In the genomic region with DNA sequence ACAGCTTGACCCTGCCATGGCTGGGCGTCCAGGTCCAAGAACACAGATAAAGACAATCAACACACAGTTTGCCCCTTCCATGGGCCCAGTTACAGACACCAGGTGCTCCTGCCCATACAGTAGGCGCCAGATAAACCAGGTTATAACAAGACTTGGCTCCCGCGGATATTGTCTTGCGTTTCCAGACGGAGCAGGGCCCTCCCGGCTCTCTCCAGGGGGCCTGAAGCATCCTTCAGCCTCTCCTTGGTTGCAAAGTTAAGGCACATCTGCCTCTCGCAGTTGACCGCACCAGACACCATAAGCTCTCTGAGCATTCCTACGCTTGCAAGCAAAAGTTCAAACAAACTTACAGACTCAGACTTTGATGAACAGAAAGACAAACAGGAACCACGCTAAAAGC, we compare ENCODE assay signal across 29 mouse cellular contexts. TPM values are rescaled to one million over a fixed set of nuclear protein-coding genes. Genes with fewer than 3 reads are reported as not detected.
DNase-seq lines count a peak whose midpoint lies in the region; ATAC-seq and TF ChIP-seq lines count a peak whose summit lies in the region.
"Had no signal": no experiment of that assay in that cellular context is flagged by ENCODE, and none has a peak within 500 bp of the region (broad histone marks: within the 10 kb centered on the region; RNA-seq: fewer than 3 reads in every experiment).

No protein-coding gene starts in this region.

- H3K4me1 ChIP-seq in liver, adult 2 months (ENCODE audit: control insufficient read depth, insufficient read depth, low read length), result peaks cover 17% of the 10 kb centered on the region
- H3K4me1 ChIP-seq in liver, embryonic 11.5 days (replicated peaks; ENCODE audit: control insufficient read depth, insufficient read depth, low read length), result no peaks in the 10 kb centered on the region
- H3K4me1 ChIP-seq: embryonic facial prominence, embryonic 13.5 days; embryonic facial prominence, embryonic 15.5 days; forebrain, embryonic 10.5 days; forebrain, embryonic 12.5 days had no signal

- H3K36me3 ChIP-seq in liver, adult 2 months (ENCODE audit: control insufficient read depth, insufficient read depth, low read length), result peaks cover 43% of the 10 kb centered on the region
- H3K36me3 ChIP-seq in liver, embryonic 11.5 days (ENCODE audit: control insufficient read depth, insufficient read depth, low read length), result peaks cover 2% of the 10 kb centered on the region; the same call in 1 of the 2 replicates

- H3K9me3 ChIP-seq in liver, embryonic 11.5 days (ENCODE audit: control insufficient read depth, low read length), result no peaks in the 10 kb centered on the region
- H3K9me3 ChIP-seq: embryonic facial prominence, embryonic 15.5 days had no signal

- no peak overlapping the region for H3K4me3 ChIP-seq in liver, adult 2 months (ENCODE audit: insufficient read depth, low read depth, low read length)
- no peak overlapping the region for H3K4me3 ChIP-seq in liver, embryonic 11.5 days (ENCODE audit: low read depth, low read length)
- H3K4me3 ChIP-seq: embryonic facial prominence, embryonic 13.5 days; embryonic facial prominence, embryonic 15.5 days; erythroblast, embryonic 14.5 days; forebrain, embryonic 10.5 days; forebrain, embryonic 12.5 days had no signal

- peak; percentile 66 for DNase-seq in heart, adult 11 months
- no peak for DNase-seq in heart, postnatal 36 days
- no peak for DNase-seq in liver, adult 2 months (ENCODE audit: extremely low read depth, low read depth, low spot score)
- no peak for DNase-seq in liver, embryonic 11.5 days (ENCODE audit: low spot score)
- peak; percentile 61 for DNase-seq in ZHBTc4 (ENCODE audit: low read depth, low spot score)
- DNase-seq in left cerebral cortex, postnatal 4 days, result no peak
- DNase-seq: adrenal gland, adult 2 months; adrenal gland, postnatal 10 days; adrenal gland, postnatal 25 days; B cell, adult 2 months; cerebellum, adult 11 months; cerebellum, adult 18-20 months; cerebellum, adult 8-10 months; cerebellum, adult 9-11 months; cerebellum, postnatal 14 days; cerebellum, postnatal 36 days; embryo, embryonic 11 days had no signal

- no peak overlapping the region for H3K4me2 ChIP-seq in liver, embryonic 11.5 days
- H3K4me2 ChIP-seq: embryonic facial prominence, embryonic 13.5 days; embryonic facial prominence, embryonic 15.5 days; forebrain, embryonic 12.5 days had no signal

- intact Hi-C loops in heart, postnatal 36 days (cut with DNase I), result no loop called here
- intact Hi-C loops in left cerebral cortex, postnatal 4 days (cut with DNase I), result no loop called here

- ATAC-seq in liver, embryonic 11.5 days (replicated peaks; ENCODE audit: low FRiP score), result no peak
- ATAC-seq: CD4-positive, CD25-positive, alpha-beta regulatory T cell, adult 4 months; forebrain, embryonic 14.5 days; forebrain, embryonic 16.5 days had no signal

- 86% methylated on average over 11 of the region's 11 CpGs for WGBS in liver, adult 2 months
- 83% methylated on average over 11 of the region's 11 CpGs for WGBS in liver, embryonic 11.5 days

- H3K27me3 ChIP-seq in liver, adult 2 months (ENCODE audit: control insufficient read depth, insufficient read depth, low read length), result no peaks in the 10 kb centered on the region
- no peaks in the 10 kb centered on the region for H3K27me3 ChIP-seq in liver, embryonic 11.5 days (replicated peaks; ENCODE audit: control insufficient read depth, insufficient read depth, low read length)
- H3K27me3 ChIP-seq: CH12.LX; embryonic facial prominence, embryonic 13.5 days; embryonic facial prominence, embryonic 15.5 days; forebrain, embryonic 12.5 days had no signal

- TF ChIP-seq POLR2A in liver, adult 2 months (IDR thresholded peaks at IDR 0.05; ENCODE audit: extremely low read depth, insufficient read depth, low read length), result no peak

- H3K27ac ChIP-seq in liver, adult 2 months (replicated peaks; ENCODE audit: insufficient read depth, low read depth, low read length), result peak overlapping the region; percentile 33
- H3K27ac ChIP-seq in liver, embryonic 11.5 days (ENCODE audit: low read depth, low read length), result no peak overlapping the region
- H3K27ac ChIP-seq: embryonic facial prominence, embryonic 13.5 days; embryonic facial prominence, embryonic 15.5 days; forebrain, embryonic 10.5 days; forebrain, embryonic 12.5 days had no signal

- H3K9ac ChIP-seq in liver, adult 2 months (ENCODE audit: low read depth, low read length), result no peak overlapping the region
- H3K9ac ChIP-seq in liver, embryonic 11.5 days (ENCODE audit: low read depth, low read length), result no peak overlapping the region
- H3K9ac ChIP-seq: embryonic facial prominence, embryonic 13.5 days; embryonic facial prominence, embryonic 15.5 days; forebrain, embryonic 12.5 days had no signal

- TF ChIP-seq CTCF in liver, adult 2 months (IDR thresholded peaks at IDR 0.05; ENCODE audit: low read depth, low read length), result no peak

- H3K79me2 ChIP-seq in liver, adult 2 months (ENCODE audit: control insufficient read depth, insufficient read depth, low read length), result no peaks in the 10 kb centered on the region

RNA-seq across cellular contexts. Expression of gene Phyh, which starts 22.0 kb away (rescaled TPM):
- 100 to 1,000 TPM; 763 to 822 TPM for total RNA-seq in heart, postnatal 36 days (2021)
- total RNA-seq in liver, adult 2 months (2014; rRNA removed), result 1,236 and 1,280 TPM in 2 replicates
- polyA plus RNA-seq in liver, adult 2 months (2012; rRNA removed), result 856 and 1,051 TPM in 2 replicates
- 42.1 and 45.1 TPM in 2 replicates for polyA plus RNA-seq in liver, embryonic 11.5 days (2014; fragmentation: Nextera tagmentation; extraction: Ambion mirVana)
- total RNA-seq in left cerebral cortex, postnatal 4 days (2021), result 10 to 100 TPM; 43.3 to 44.8 TPM
- total RNA-seq: MEL had no signal

RNA-seq across cellular contexts. Expression of gene Ucma, which starts 35.1 kb away (rescaled TPM):
- total RNA-seq in heart, postnatal 36 days (2021), result not detected
- total RNA-seq in liver, adult 2 months (2014; rRNA removed), result not detected in 2 replicates
- polyA plus RNA-seq in liver, adult 2 months (2012; rRNA removed), result not detected in 2 replicates
- not detected in 2 replicates for polyA plus RNA-seq in liver, embryonic 11.5 days (2014; fragmentation: Nextera tagmentation; extraction: Ambion mirVana)
- total RNA-seq in left cerebral cortex, postnatal 4 days (2021), result 1 to 10 TPM in 1 of 2 experiments, not detected in 1; 1.5 TPM
- total RNA-seq: adrenal gland, adult 2 months; adrenal gland, postnatal 10 days; adrenal gland, postnatal 25 days; adrenal gland, postnatal 4 days; CH12.LX; common myeloid progenitor, adult 5-6 weeks; MEL had no signal
- polyA plus RNA-seq: adrenal gland, adult 2 months; CD4-positive, CD25-positive, alpha-beta regulatory T cell, adult 4 months; erythroblast, embryonic 14.5 days; forebrain, embryonic 12.5 days; forebrain, embryonic 16.5 days had no signal

RNA-seq across cellular contexts. Expression of gene Sephs1, which starts 59.5 kb away (rescaled TPM):
- total RNA-seq in heart, postnatal 36 days (2021), result 10 to 100 TPM; 13.7 to 16.1 TPM
- total RNA-seq in liver, adult 2 months (2014; rRNA removed), result 16.2 and 17.2 TPM in 2 replicates
- polyA plus RNA-seq in liver, adult 2 months (2012; rRNA removed), result 12.6 and 13.8 TPM in 2 replicates
- polyA plus RNA-seq in liver, embryonic 11.5 days (2014; fragmentation: Nextera tagmentation; extraction: Ambion mirVana), result 65.3 and 71.2 TPM in 2 replicates
- total RNA-seq in left cerebral cortex, postnatal 4 days (2021), result 10 to 100 TPM; 56.8 to 61.0 TPM

Comparison
In these comparisons a context has a peak if more than half of its experiments do, and no peak if none do; other contexts are left out.
1. DNase-seq: peak in heart, adult 11 months (single experiment) and ZHBTc4 (single experiment); none in heart, postnatal 36 days (0 of 2), liver, adult 2 months (single experiment), liver, embryonic 11.5 days (single experiment) and left cerebral cortex, postnatal 4 days (single experiment).
2. RNA of gene Phyh, which starts 22.0 kb away (total RNA-seq): 1,236 to 1,280 TPM in liver, adult 2 months and 763 to 822 TPM in heart, postnatal 36 days; 43.3 to 44.8 TPM in left cerebral cortex, postnatal 4 days; every median in the first group is over 10 times any median in the second.